Mouse (Mus musculus) heart, embryonic 14.5 days (tissue): Measurements from ENCODE around the gene Hoxc8. TPM values are rescaled to one million over a fixed set of nuclear protein-coding genes. Genes with fewer than 3 reads are reported as not detected.

Experiments used
- ATAC-seq: fragments of 200-750 bp; cut with Nextera tagmentation; 2 replicates; pipeline ENCODE4 v1.8.0; 2017; ENCODE audit warnings: low read depth, moderate TSS enrichment; ENCODE audit not compliant: insufficient number of reproducible peaks, insufficient read depth, low FRiP score
- H3K27ac ChIP-seq, 2 experiments: fragments of 200-500 bp in 1 of 2; fragments of 300-500 bp in 1 of 2; sonication (generic) in 1 of 2; replicated peaks in 1 of 2; 2 replicates each; pipeline ENCODE4 v1.5.1; 2012 to 2014; ENCODE audit warnings: low read depth in 2 of 2, low read length in 2 of 2, control low read depth in 1 of 2, mild to moderate bottlenecking in 1 of 2, mixed read lengths in 1 of 2; ENCODE audit not compliant: control insufficient read depth in 1 of 2, insufficient read depth in 1 of 2
- H3K27me3 ChIP-seq: fragments of 300-500 bp; sonication (generic); 2 replicates; pipeline ENCODE4 v1.6.1; 2014; ENCODE audit warnings: mild to moderate bottlenecking, low read length, control low read depth; ENCODE audit not compliant: control insufficient read depth, insufficient read depth
- H3K36me3 ChIP-seq: fragments of 300-500 bp; sonication (generic); 2 replicates; pipeline ENCODE4 v1.6.1; 2014; ENCODE audit warnings: mild to moderate bottlenecking, control low read depth, low read length, mixed read lengths; ENCODE audit not compliant: control insufficient read depth, insufficient read depth
- H3K4me1 ChIP-seq, 2 experiments: fragments of 200-500 bp in 1 of 2; fragments of 300-500 bp in 1 of 2; sonication (generic) in 1 of 2; 2 replicates each; pipeline ENCODE4 v1.6.1; 2012 to 2014; ENCODE audit warnings: low read length in 2 of 2, control low read depth in 1 of 2, mixed read lengths in 1 of 2; ENCODE audit not compliant: control insufficient read depth in 2 of 2, insufficient read depth in 2 of 2
- H3K4me2 ChIP-seq: fragments of 300-500 bp; sonication (generic); 2 replicates; pipeline ENCODE4 v1.6.1; 2014; ENCODE audit warnings: mild to moderate bottlenecking, low read length
- H3K4me3 ChIP-seq, 2 experiments: fragments of 200-500 bp in 1 of 2; fragments of 300-500 bp in 1 of 2; sonication (generic) in 1 of 2; 2 replicates each; pipeline ENCODE4 v1.5.1; 2012 to 2014; ENCODE audit warnings: low read length in 2 of 2, mild to moderate bottlenecking in 2 of 2, control low read depth in 1 of 2, low read depth in 1 of 2, moderate library complexity in 1 of 2; ENCODE audit not compliant: control insufficient read depth in 1 of 2, insufficient read depth in 1 of 2
- H3K9ac ChIP-seq: fragments of 300-500 bp; sonication (generic); 2 replicates; pipeline ENCODE4 v1.6.1; 2014; ENCODE audit warnings: mild to moderate bottlenecking, low read length
- H3K9me3 ChIP-seq: fragments of 300-500 bp; sonication (generic); 2 replicates; pipeline ENCODE4 v1.6.1; 2016; ENCODE audit warnings: low read length, control low read depth; ENCODE audit not compliant: control insufficient read depth
- WGBS: fragments of 180-500 bp; shearing (Covaris S2); extraction: QIAGEN DNeasy Blood & Tissue Kit; methylation state at CpG from one replicate; pipeline ENCODE4 v1.1.7; 2014; 5-methylcytosine and 5-hydroxymethylcytosine counted together
- polyA plus RNA-seq: library from polyadenylated mRNA; unstranded; fragments of >200 nt; fragmentation: Nextera tagmentation; extraction: Ambion mirVana; gene quantifications from 2 replicates; pipeline ENCODE4 v1.2.1, GENCODE M21; 2014

Hoxc8 gene
- polyA plus RNA-seq, 1 experiment from 2014 or later = not detected

DNA sequence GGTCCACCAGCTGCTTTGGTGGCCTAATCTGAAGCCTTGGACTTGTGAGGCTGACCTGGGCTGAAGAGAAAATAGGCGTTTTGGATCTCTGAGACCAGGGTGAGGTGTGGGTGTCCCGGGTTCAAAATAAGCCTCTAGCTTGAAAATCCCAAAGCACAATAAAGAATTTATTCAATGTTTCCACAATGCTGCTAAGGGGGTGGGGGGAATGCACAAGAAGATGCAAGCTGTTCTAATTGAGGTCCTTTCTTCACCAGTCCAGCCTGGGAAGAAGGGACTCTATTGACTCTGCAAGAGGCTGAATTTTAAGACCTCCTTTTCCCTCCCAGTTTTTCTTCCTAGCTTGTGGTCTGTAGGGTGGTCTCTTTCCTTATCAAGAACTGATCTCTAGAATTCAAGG, 39.5 kb upstream of the Hoxc8 start:
- peaks cover 100% of the 10 kb centered on the region for H3K27me3 ChIP-seq
- no peak for ATAC-seq
- H3K27ac ChIP-seq = no peak overlapping the region
- 16% methylated on average over 2 of the region's 2 CpGs for WGBS
- no peaks in the 10 kb centered on the region for H3K9me3 ChIP-seq
- no peak overlapping the region for H3K4me3 ChIP-seq
- no peak overlapping the region for H3K4me2 ChIP-seq
- no peaks in the 10 kb centered on the region for H3K36me3 ChIP-seq
- no peak overlapping the region for H3K9ac ChIP-seq
- no peaks in the 10 kb centered on the region for H3K4me1 ChIP-seq

DNA sequence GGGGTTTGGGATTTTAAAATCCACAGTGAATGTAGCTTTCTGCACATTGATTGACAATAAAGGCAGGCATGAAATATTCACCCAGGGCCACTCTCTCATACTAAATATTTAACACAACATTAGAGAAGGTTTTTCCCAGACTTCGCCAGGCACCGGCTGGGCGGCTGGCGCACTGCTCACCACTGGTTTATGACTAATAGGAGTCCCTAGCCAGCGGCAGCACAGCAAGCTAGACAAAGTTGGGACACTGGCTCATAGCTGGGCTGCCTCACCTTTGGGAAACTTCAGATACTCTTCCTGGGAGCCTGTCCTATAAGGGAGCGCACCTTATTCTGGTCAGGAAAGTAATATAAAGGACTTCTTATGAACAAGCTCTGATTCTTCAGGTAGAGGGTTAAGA, 36.8 kb upstream of the Hoxc8 start:
- WGBS = 3% methylated on average over 6 of the region's 6 CpGs
- Histone ChIP-seq H3K4me1 (no peaks in the 10 kb centered on the region), H3K4me3 (no peak overlapping the region), H3K27me3 (peaks cover 100% of the 10 kb centered on the region), H3K9me3 (no peaks in the 10 kb centered on the region), H3K27ac (no peak overlapping the region), H3K4me2 (no peak overlapping the region), H3K9ac (no peak overlapping the region), H3K36me3 (no peaks in the 10 kb centered on the region)
- ATAC-seq = no peak

DNA sequence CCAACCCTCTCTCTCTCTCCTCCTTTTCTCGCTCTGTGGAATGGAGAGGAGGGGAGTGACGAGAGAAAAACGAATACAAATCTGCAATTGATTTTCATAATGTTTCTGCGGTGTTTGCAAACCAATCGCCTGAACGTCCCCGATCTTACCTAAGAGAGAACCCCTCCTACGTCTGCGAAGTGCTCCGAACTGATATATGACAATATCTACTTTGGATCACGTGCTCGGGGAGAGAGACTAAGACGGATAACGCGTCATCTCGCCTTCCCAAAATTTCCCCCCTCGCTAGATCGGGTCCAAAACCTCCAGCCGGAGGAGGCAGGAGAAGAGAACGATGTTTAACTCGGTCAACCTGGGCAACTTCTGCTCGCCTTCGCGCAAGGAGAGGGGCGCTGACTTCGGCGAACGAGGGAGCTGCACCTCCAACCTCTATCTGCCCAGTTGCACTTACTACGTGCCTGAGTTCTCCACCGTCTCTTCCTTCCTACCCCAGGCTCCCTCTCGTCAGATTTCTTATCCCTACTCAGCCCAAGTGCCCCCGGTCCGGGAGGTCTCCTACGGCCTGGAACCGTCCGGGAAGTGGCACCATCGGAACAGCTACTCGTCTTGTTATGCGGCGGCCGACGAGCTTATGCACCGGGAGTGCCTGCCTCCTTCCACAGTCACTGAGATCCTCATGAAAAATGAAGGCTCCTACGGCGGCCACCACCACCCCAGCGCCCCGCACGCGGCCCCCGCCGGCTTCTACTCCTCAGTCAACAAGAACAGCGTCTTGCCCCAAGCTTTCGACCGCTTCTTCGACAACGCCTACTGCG, 36.0 kb upstream of the Hoxc8 start, which contains the start of gene Hoxc11:
Gene Hoxc11, plus strand, starts transcription at position 236 of the 815 bp plus-strand sequence.
- Histone ChIP-seq H3K36me3 (no peaks in the 10 kb centered on the region), H3K27ac (no peak within 1 kb of the TSS), H3K4me2 (no peak within 1 kb of the TSS), H3K4me3 (no peak within 1 kb of the TSS), H3K27me3 (peaks cover 100% of the 10 kb centered on the region), H3K9me3 (no peaks in the 10 kb centered on the region), H3K4me1 (no peaks in the 10 kb centered on the region), H3K9ac (no peak within 1 kb of the TSS)
- WGBS = 2% methylated on average over 56 of the region's 57 CpGs
- ATAC-seq = no peak

DNA sequence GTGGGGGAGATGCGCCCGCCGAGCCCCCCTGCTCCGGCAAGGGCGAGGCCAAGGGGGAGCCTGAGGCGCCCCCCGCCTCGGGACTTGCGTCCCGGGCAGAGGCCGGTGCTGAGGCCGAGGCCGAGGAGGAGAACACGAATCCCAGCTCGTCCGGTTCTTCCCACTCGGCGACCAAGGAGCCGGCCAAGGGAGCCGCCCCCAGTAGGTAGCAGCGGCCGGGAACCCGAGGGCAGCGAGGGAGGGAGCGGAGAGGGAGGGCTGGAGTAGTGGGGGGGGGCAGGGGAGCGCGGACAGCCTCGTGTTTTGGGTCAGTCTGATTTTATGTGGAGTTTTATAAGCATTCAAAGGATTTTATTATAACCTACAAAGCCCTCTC, 35.4 kb upstream of the Hoxc8 start:
- H3K4me3 ChIP-seq = no peak overlapping the region
- ATAC-seq = no peak
- no peak overlapping the region for H3K9ac ChIP-seq
- H3K36me3 ChIP-seq = no peaks in the 10 kb centered on the region
- no peaks in the 10 kb centered on the region for H3K9me3 ChIP-seq
- WGBS = 1% methylated on average over 28 of the region's 28 CpGs
- H3K27ac ChIP-seq = no peak overlapping the region
- H3K4me2 ChIP-seq = no peak overlapping the region
- H3K4me1 ChIP-seq = no peaks in the 10 kb centered on the region
- H3K27me3 ChIP-seq = peaks cover 100% of the 10 kb centered on the region

DNA sequence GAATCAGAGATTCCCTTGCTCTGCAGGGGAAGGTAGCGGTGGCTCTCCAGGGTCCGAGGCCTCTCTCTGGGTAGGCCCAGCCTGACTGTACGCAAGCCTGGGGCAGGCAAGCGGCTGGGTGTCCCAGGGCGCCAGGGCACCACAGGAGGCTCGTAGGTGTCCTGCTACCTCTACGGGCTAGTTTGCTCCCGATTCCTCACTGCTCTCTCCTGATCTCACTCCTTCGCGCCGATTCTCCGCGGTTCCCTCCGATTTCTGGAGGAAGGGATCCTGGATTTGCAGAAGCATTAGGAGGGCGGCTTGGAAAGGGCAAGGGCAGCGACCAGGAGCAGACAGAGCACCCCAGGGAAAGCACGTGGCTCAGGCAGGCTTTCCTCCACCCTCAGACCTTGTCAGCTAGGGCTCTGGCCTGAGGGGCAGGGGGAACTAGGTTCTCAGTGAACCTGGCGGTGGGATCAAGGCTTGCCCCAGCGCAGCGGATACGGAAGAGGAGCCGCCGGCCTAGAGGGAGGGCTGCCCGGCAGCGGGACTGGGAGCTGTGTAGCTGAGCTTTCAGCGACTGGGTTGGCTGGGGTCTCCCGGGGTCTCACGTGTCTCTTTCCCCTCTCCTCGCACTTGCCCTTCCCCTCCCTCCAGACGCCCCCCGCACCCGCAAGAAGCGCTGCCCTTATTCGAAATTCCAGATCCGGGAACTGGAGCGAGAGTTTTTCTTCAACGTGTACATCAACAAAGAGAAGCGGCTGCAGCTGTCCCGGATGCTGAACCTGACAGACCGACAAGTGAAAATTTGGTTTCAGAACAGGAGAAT, 34.4 kb upstream of the Hoxc8 start:
- no peak overlapping the region for H3K4me3 ChIP-seq
- WGBS = under 1% methylated on average over 40 of the region's 40 CpGs

DNA sequence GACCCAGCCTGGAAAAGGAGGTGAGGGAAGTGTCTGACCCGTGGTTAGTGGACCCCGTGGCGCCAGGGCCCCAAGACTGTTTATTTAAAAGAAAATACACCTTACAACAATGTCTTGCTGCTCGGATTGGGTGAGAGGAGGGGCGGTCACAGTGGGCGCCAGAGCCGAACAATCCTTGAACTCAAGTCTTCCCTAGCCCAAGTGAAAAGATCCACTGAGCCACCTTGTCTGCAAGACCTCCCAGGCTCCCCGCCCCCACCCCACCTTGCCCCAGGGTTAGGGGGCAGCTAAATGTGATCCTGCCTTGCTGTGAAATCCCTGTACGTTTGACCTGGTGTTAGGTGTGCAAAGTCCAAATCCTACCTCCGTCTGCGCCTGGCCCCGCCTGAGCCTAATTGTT, 33.5 kb upstream of the Hoxc8 start:
- Histone ChIP-seq H3K9ac (no peak overlapping the region), H3K4me1 (no peaks in the 10 kb centered on the region), H3K4me2 (no peak overlapping the region), H3K27me3 (peaks cover 100% of the 10 kb centered on the region), H3K27ac (no peak overlapping the region), H3K4me3 (no peak overlapping the region), H3K9me3 (no peaks in the 10 kb centered on the region), H3K36me3 (no peaks in the 10 kb centered on the region)
- WGBS = 1% methylated on average over 12 of the region's 12 CpGs
- no peak for ATAC-seq

More for the DNA sequence above, 34.4 kb upstream of the Hoxc8 start:
- H3K4me1 ChIP-seq = no peaks in the 10 kb centered on the region
- no peak for ATAC-seq
- no peak overlapping the region for H3K27ac ChIP-seq
- no peak overlapping the region for H3K4me2 ChIP-seq
- no peak overlapping the region for H3K9ac ChIP-seq
- no peaks in the 10 kb centered on the region for H3K36me3 ChIP-seq
- peaks cover 100% of the 10 kb centered on the region for H3K27me3 ChIP-seq
- no peaks in the 10 kb centered on the region for H3K9me3 ChIP-seq

DNA sequence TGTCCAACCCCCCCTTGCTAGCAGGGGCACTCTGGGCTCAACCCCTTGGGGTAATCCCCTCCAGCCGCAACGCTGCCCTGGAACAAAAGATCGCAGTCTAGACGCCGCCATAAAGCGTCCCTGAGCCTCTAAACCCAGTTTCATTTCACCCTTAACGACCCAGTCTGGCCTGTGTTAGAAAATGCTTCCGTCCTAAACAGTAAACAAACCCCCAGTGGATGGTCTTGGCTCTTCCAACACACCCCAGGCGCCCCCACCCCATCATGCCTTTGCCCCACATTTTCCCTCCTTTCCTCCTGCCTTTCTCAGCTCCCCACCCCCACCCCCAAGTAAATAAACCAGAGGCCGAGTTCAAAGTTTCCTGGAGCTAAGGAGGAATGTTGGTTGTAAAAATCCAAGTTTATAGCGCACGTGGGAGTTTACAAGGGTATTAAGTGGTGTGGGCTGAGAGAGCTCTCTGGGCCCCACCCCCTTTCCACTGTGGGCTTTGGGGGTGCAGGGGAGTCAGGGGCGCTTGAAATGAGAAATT, 30.7 kb upstream of the Hoxc8 start:
- 0% methylated on average over 13 of the region's 13 CpGs for WGBS
- no peak for ATAC-seq
- Histone ChIP-seq H3K9me3 (no peaks in the 10 kb centered on the region), H3K4me2 (no peak overlapping the region), H3K9ac (no peak overlapping the region), H3K4me3 (no peak overlapping the region), H3K36me3 (no peaks in the 10 kb centered on the region), H3K27me3 (peaks cover 100% of the 10 kb centered on the region), H3K27ac (no peak overlapping the region), H3K4me1 (no peaks in the 10 kb centered on the region)
